Mouse (Mus musculus) liver, embryonic 13.5 days (tissue): ENCODE data around the gene Plekho2. TPM values are rescaled to one million over a fixed set of nuclear protein-coding genes. Genes with fewer than 3 reads are reported as not detected.

Experiments used
- ATAC-seq: fragments of 200-750 bp; cut with Nextera tagmentation; 2 replicates; pipeline ENCODE4 v1.8.0; 2017; ENCODE audit warnings: low read depth, mild to moderate bottlenecking, moderate number of reproducible peaks, moderate library complexity
- DNase-seq: peaks from one replicate; pipeline ENCODE4 v3.0.0; 2022
- H3K27ac ChIP-seq: fragments of 300-500 bp; sonication (generic); 2 replicates; pipeline ENCODE4 v1.5.1; 2015; ENCODE audit warnings: moderate library complexity, mild to moderate bottlenecking, inconsistent platforms
- H3K27me3 ChIP-seq: fragments of 300-500 bp; sonication (generic); 2 replicates; pipeline ENCODE4 v1.6.1; 2015; ENCODE audit warnings: mild to moderate bottlenecking, inconsistent platforms
- H3K36me3 ChIP-seq: fragments of 300-500 bp; sonication (generic); 2 replicates; pipeline ENCODE4 v1.6.1; 2015; ENCODE audit warnings: mild to moderate bottlenecking, inconsistent platforms
- H3K4me1 ChIP-seq: fragments of 300-500 bp; sonication (generic); replicated peaks from 2 replicates; pipeline ENCODE4 v1.6.1; 2015; ENCODE audit warnings: inconsistent platforms
- H3K4me2 ChIP-seq: fragments of 300-500 bp; sonication (generic); 2 replicates; pipeline ENCODE4 v1.6.1; 2015; ENCODE audit warnings: inconsistent platforms, mild to moderate bottlenecking, moderate library complexity
- H3K4me3 ChIP-seq: fragments of 300-500 bp; sonication (generic); replicated peaks from 2 replicates; pipeline ENCODE4 v1.5.1; 2015; ENCODE audit warnings: mild to moderate bottlenecking, inconsistent platforms
- H3K9ac ChIP-seq: fragments of 300-500 bp; sonication (generic); 2 replicates; pipeline ENCODE4 v1.6.1; 2015; ENCODE audit warnings: mild to moderate bottlenecking, inconsistent platforms
- H3K9me3 ChIP-seq: fragments of 300-500 bp; sonication (generic); replicated peaks from 2 replicates; pipeline ENCODE4 v1.6.1; 2016; ENCODE audit warnings: inconsistent platforms
- WGBS: fragments of 180-500 bp; shearing (Covaris S2); methylation state at CpG from one replicate; pipeline ENCODE4 v1.1.7; 2015; ENCODE audit not compliant: insufficient replicate concordance; 5-methylcytosine and 5-hydroxymethylcytosine counted together
- polyA plus RNA-seq: library from polyadenylated mRNA; unstranded; fragments of >200 nt; fragmentation: Nextera tagmentation; extraction: Ambion mirVana; gene quantifications from 2 replicates; pipeline ENCODE4 v1.2.1, GENCODE M21; 2015

Gene Plekho2
- 24.2 and 31.6 TPM in 2 replicates for polyA plus RNA-seq

GRCm38 (mm10) chr9:65579781-65580371 lies at the start of gene Plekho2:
TSS of gene Plekho2 (minus strand) at chr9:65580040.
- under 1% methylated on average over 45 of the region's 45 CpGs for WGBS
- Histone ChIP-seq H3K36me3 (peaks cover 20% of the 10 kb centered on the region), H3K4me2 (peak within 1 kb of the TSS; percentile 82), H3K27me3 (no peaks in the 10 kb centered on the region), H3K4me3 (peak within 1 kb of the TSS; percentile 81), H3K9ac (peak within 1 kb of the TSS; percentile 93), H3K27ac (peak within 1 kb of the TSS; percentile 92), H3K4me1 (peaks cover 72% of the 10 kb centered on the region), H3K9me3 (no peaks in the 10 kb centered on the region)
- DNase-seq (peak; percentile 89), ATAC-seq (peak; percentile 72)

- H3K36me3 ChIP-seq: no peaks in the 10 kb centered on the region
- peak within 1 kb of the TSS; percentile 68 for H3K9ac ChIP-seq
- H3K27ac ChIP-seq: peak within 1 kb of the TSS; percentile 20; the same call in 1 of the 2 replicates
- peak within 1 kb of the TSS; percentile 75 for H3K4me2 ChIP-seq
- no peak for ATAC-seq
- no peak for DNase-seq
- peak within 1 kb of the TSS; percentile 64 for H3K4me3 ChIP-seq
- H3K4me1 ChIP-seq: peaks cover 28% of the 10 kb centered on the region
- peaks cover 87% of the 10 kb centered on the region for H3K27me3 ChIP-seq
- WGBS: 2% methylated on average over 37 of the region's 40 CpGs
- no peaks in the 10 kb centered on the region for H3K9me3 ChIP-seq
Measured at GRCm38 (mm10) chr9:65629025-65629766, 49.4 kb upstream of the Plekho2 start, which contains the start of gene Rbpms2. TSS of gene Rbpms2 (plus strand) at chr9:65629648.

GRCm38 (mm10) chr9:65624266-65624665 lies 44.4 kb upstream of the Plekho2 start:
- 53% methylated on average over 2 of the region's 2 CpGs for WGBS
- Histone ChIP-seq H3K4me3 (no peak overlapping the region), H3K27me3 (peaks cover 39% of the 10 kb centered on the region), H3K4me1 (peaks cover 4% of the 10 kb centered on the region; the same call in 1 of the 2 replicates), H3K9me3 (no peaks in the 10 kb centered on the region), H3K36me3 (no peaks in the 10 kb centered on the region), H3K27ac (no peak overlapping the region), H3K4me2 (no peak overlapping the region), H3K9ac (no peak overlapping the region)
- no peak for DNase-seq
- ATAC-seq: no peak

GRCm38 (mm10) chr9:65622826-65623225 lies 43.0 kb upstream of the Plekho2 start:
- H3K9me3 ChIP-seq: no peaks in the 10 kb centered on the region
- DNase-seq (no peak), ATAC-seq (no peak)
- no peak overlapping the region for H3K9ac ChIP-seq
- peaks cover 25% of the 10 kb centered on the region for H3K27me3 ChIP-seq
- no peaks in the 10 kb centered on the region for H3K4me1 ChIP-seq
- H3K36me3 ChIP-seq: no peaks in the 10 kb centered on the region
- no peak overlapping the region for H3K4me3 ChIP-seq
- H3K4me2 ChIP-seq: no peak overlapping the region
- WGBS: 40% methylated on average over 5 of the region's 5 CpGs
- no peak overlapping the region for H3K27ac ChIP-seq

- H3K4me3 ChIP-seq: no peak overlapping the region
- H3K9ac ChIP-seq: no peak overlapping the region
- DNase-seq: no peak
- H3K9me3 ChIP-seq: no peaks in the 10 kb centered on the region
- ATAC-seq: no peak
- no peaks in the 10 kb centered on the region for H3K36me3 ChIP-seq
- 62% methylated on average over 2 of the region's 2 CpGs for WGBS
- no peak overlapping the region for H3K4me2 ChIP-seq
- H3K27me3 ChIP-seq: peaks cover 14% of the 10 kb centered on the region
- no peaks in the 10 kb centered on the region for H3K4me1 ChIP-seq
- no peak overlapping the region for H3K27ac ChIP-seq
Measured at GRCm38 (mm10) chr9:65621666-65622065, 41.8 kb upstream of the Plekho2 start.

- no peak overlapping the region for H3K4me3 ChIP-seq
- no peak overlapping the region for H3K27ac ChIP-seq
- H3K4me1 ChIP-seq: no peaks in the 10 kb centered on the region
- no peak overlapping the region for H3K9ac ChIP-seq
- DNase-seq: no peak
- H3K4me2 ChIP-seq: no peak overlapping the region
- H3K27me3 ChIP-seq: peaks cover 9% of the 10 kb centered on the region
- ATAC-seq: no peak
- 67% methylated on average over 4 of the region's 4 CpGs for WGBS
- no peaks in the 10 kb centered on the region for H3K9me3 ChIP-seq
- H3K36me3 ChIP-seq: no peaks in the 10 kb centered on the region
Measured at GRCm38 (mm10) chr9:65621196-65621595, 41.4 kb upstream of the Plekho2 start.

- Histone ChIP-seq H3K4me3 (no peak overlapping the region), H3K9me3 (no peaks in the 10 kb centered on the region), H3K27me3 (no peaks in the 10 kb centered on the region), H3K27ac (no peak overlapping the region), H3K4me1 (no peaks in the 10 kb centered on the region), H3K4me2 (no peak overlapping the region), H3K9ac (no peak overlapping the region), H3K36me3 (no peaks in the 10 kb centered on the region)
- ATAC-seq: no peak
- 50% methylated on average over 3 of the region's 3 CpGs for WGBS
- DNase-seq: no peak
Measured at GRCm38 (mm10) chr9:65619311-65619710, 39.5 kb upstream of the Plekho2 start.

GRCm38 (mm10) chr9:65613098-65613497 lies 33.3 kb upstream of the Plekho2 start:
- no peaks in the 10 kb centered on the region for H3K9me3 ChIP-seq
- H3K36me3 ChIP-seq: no peaks in the 10 kb centered on the region
- no peaks in the 10 kb centered on the region for H3K4me1 ChIP-seq
- H3K9ac ChIP-seq: no peak overlapping the region
- no peak overlapping the region for H3K4me2 ChIP-seq
- no peak overlapping the region for H3K27ac ChIP-seq
- ATAC-seq (no peak), DNase-seq (no peak)
- H3K27me3 ChIP-seq: no peaks in the 10 kb centered on the region
- WGBS: 45% methylated on average over 2 of the region's 2 CpGs
- H3K4me3 ChIP-seq: no peak overlapping the region

GRCm38 (mm10) chr9:65611969-65612486 lies 32.2 kb upstream of the Plekho2 start:
- Histone ChIP-seq H3K4me2 (no peak overlapping the region), H3K4me1 (no peaks in the 10 kb centered on the region), H3K27ac (no peak overlapping the region), H3K9me3 (no peaks in the 10 kb centered on the region), H3K9ac (no peak overlapping the region), H3K36me3 (no peaks in the 10 kb centered on the region), H3K4me3 (no peak overlapping the region), H3K27me3 (no peaks in the 10 kb centered on the region)
- ATAC-seq: no peak
- DNase-seq: no peak
- 73% methylated on average over 5 of the region's 5 CpGs for WGBS

- Histone ChIP-seq H3K9ac (no peak overlapping the region), H3K4me1 (peaks cover 10% of the 10 kb centered on the region), H3K36me3 (no peaks in the 10 kb centered on the region), H3K4me2 (no peak overlapping the region), H3K4me3 (no peak overlapping the region), H3K27ac (no peak overlapping the region), H3K27me3 (0 out of 2 replicates have a peak, but pooled peaks cover 3% of the 10 kb centered on the region), H3K9me3 (no peaks in the 10 kb centered on the region)
- no peak for DNase-seq
- no peak for ATAC-seq
- 52% methylated on average over 2 of the region's 2 CpGs for WGBS
Measured at GRCm38 (mm10) chr9:65607120-65607519, 27.3 kb upstream of the Plekho2 start.

- WGBS: 48% methylated on average over 9 of the region's 9 CpGs
- Histone ChIP-seq H3K36me3 (no peaks in the 10 kb centered on the region), H3K9me3 (no peaks in the 10 kb centered on the region), H3K27me3 (0 out of 2 replicates have a peak, but pooled peaks cover 3% of the 10 kb centered on the region), H3K4me3 (no peak overlapping the region), H3K4me1 (peaks cover 10% of the 10 kb centered on the region), H3K4me2 (no peak overlapping the region), H3K27ac (no peak overlapping the region), H3K9ac (no peak overlapping the region)
- ATAC-seq (no peak), DNase-seq (no peak)
Measured at GRCm38 (mm10) chr9:65606321-65607109, 26.7 kb upstream of the Plekho2 start.
